Mouse (Mus musculus) myocyte (in vitro differentiated cells): Measurements from ENCODE around the gene Fkbp8. TPM values are rescaled to one million over a fixed set of nuclear protein-coding genes. Genes with fewer than 3 reads are reported as not detected.

ENCODE experiments used
- H3K27me3 ChIP-seq: one replicate; pipeline ENCODE4 v1.6.1; 2011; ENCODE audit not compliant: control insufficient read depth, insufficient read depth, insufficient read length
- H3K36me3 ChIP-seq: one replicate; pipeline ENCODE4 v1.6.1; 2011; ENCODE audit not compliant: control insufficient read depth, insufficient read depth
- H3K4me2 ChIP-seq: one replicate; pipeline ENCODE4 v1.6.1; 2011; ENCODE audit warnings: low read depth, control low read depth
- H3K4me3 ChIP-seq: one replicate; pipeline ENCODE4 v1.5.1; 2011; ENCODE audit warnings: mild to moderate bottlenecking, control low read depth, moderate library complexity
- H3K79me2 ChIP-seq: one replicate; pipeline ENCODE4 v1.6.1; 2011; ENCODE audit not compliant: control insufficient read depth, insufficient read depth
- H3ac ChIP-seq: one replicate; pipeline ENCODE4 v1.6.1; 2011; ENCODE audit not compliant: control insufficient read depth, insufficient read length
- CEBPB ChIP-seq: IDR thresholded peaks from 2 replicates; pipeline ENCODE4 v1.6.1; 2011; ENCODE audit warnings: mild to moderate bottlenecking, moderate library complexity; ENCODE audit not compliant: poor library complexity, insufficient read depth, severe bottlenecking
- E2F4 ChIP-seq: IDR thresholded peaks from one replicate; pipeline ENCODE4 v1.6.1; 2011; ENCODE audit warnings: mild to moderate bottlenecking, control low read depth, moderate library complexity; ENCODE audit not compliant: insufficient read depth
- MAX ChIP-seq: IDR thresholded peaks from one replicate; pipeline ENCODE4 v1.6.1; 2011; ENCODE audit warnings: low read depth, mild to moderate bottlenecking, control low read depth
- MYOD1 ChIP-seq, 3 experiments: IDR thresholded peaks; one replicate each; pipeline ENCODE4 v1.6.1; 2011; ENCODE audit warnings: control low read depth in 2 of 3, low read depth in 2 of 3, mild to moderate bottlenecking in 2 of 3, moderate library complexity in 1 of 3; ENCODE audit not compliant: insufficient read length in 2 of 3, control insufficient read depth in 1 of 3
- MYOG ChIP-seq, 3 experiments: IDR thresholded peaks; one replicate each; pipeline ENCODE4 v1.6.1; 2011; ENCODE audit warnings: control low read depth in 2 of 3, low read depth in 2 of 3, mild to moderate bottlenecking in 2 of 3; ENCODE audit not compliant: insufficient read length in 2 of 3, control insufficient read depth in 1 of 3, insufficient read depth in 1 of 3
- POLR2A ChIP-seq: IDR thresholded peaks from one replicate; pipeline ENCODE4 v1.6.1; 2011; ENCODE audit warnings: low read depth, mild to moderate bottlenecking, control low read depth, moderate library complexity; ENCODE audit not compliant: insufficient read length
- POLR2AphosphoS2 ChIP-seq: IDR thresholded peaks from one replicate; pipeline ENCODE4 v1.6.1; 2011; ENCODE audit warnings: low read depth, control low read depth; ENCODE audit not compliant: insufficient read length
- REST ChIP-seq: IDR thresholded peaks from one replicate; pipeline ENCODE4 v1.6.1; 2011; ENCODE audit warnings: mild to moderate bottlenecking, control low read depth, moderate library complexity; ENCODE audit not compliant: insufficient read depth, insufficient read length
- SRF ChIP-seq: IDR thresholded peaks from one replicate; pipeline ENCODE4 v1.6.1; 2011; ENCODE audit warnings: low read depth; ENCODE audit not compliant: control insufficient read depth, insufficient read length
- TCF12 ChIP-seq: IDR thresholded peaks from one replicate; pipeline ENCODE4 v1.6.1; 2011; ENCODE audit warnings: mild to moderate bottlenecking, control low read depth; ENCODE audit not compliant: poor library complexity, insufficient read depth, severe bottlenecking
- TCF3 ChIP-seq: IDR thresholded peaks from one replicate; pipeline ENCODE4 v1.6.1; 2011; ENCODE audit warnings: low read depth, control low read depth; ENCODE audit not compliant: insufficient read length
- USF1 ChIP-seq: IDR thresholded peaks from one replicate; pipeline ENCODE4 v1.6.1; 2011; ENCODE audit warnings: low read depth, mild to moderate bottlenecking, control low read depth, moderate library complexity
- polyA plus RNA-seq: library from polyadenylated mRNA; unstranded; fragments of >200 nt; fragmentation: generic; extraction: Trizol; gene quantifications from one replicate; pipeline ENCODE4 v1.2.1, GENCODE M21; 2012; ENCODE audit warnings: missing spikeins

The Fkbp8 gene
- polyA plus RNA-seq, 1 experiment, result 329 TPM

GRCm38 (mm10) chr8:70540507-70541071 is 13.1 kb downstream of the Fkbp8 start:
- TF ChIP-seq E2F4 (no peak), POLR2A (no peak), REST (no peak), SRF (no peak), TCF3 (no peak), POLR2AphosphoS2 (no peak), MYOD1 (IDR thresholded peaks at IDR 0.05; ENCODE audit: control insufficient read depth in 1 of 3, insufficient read length in 2 of 3, low read depth in 2 of 3) (no peak), TCF12 (no peak), MAX (no peak), MYOG (IDR thresholded peaks at IDR 0.05; ENCODE audit: control insufficient read depth in 1 of 3, insufficient read depth in 1 of 3, insufficient read length in 2 of 3, low read depth in 2 of 3) (no peak), CEBPB (no peak), USF1 (no peak)
- Histone ChIP-seq H3K79me2 (peaks cover 56% of the 10 kb centered on the region), H3K4me2 (peak overlapping the region; percentile 97), H3ac (peak overlapping the region; percentile 51), H3K4me3 (peak overlapping the region; percentile 91), H3K27me3 (no peaks in the 10 kb centered on the region), H3K36me3 (peaks cover 9% of the 10 kb centered on the region)

DNA sequence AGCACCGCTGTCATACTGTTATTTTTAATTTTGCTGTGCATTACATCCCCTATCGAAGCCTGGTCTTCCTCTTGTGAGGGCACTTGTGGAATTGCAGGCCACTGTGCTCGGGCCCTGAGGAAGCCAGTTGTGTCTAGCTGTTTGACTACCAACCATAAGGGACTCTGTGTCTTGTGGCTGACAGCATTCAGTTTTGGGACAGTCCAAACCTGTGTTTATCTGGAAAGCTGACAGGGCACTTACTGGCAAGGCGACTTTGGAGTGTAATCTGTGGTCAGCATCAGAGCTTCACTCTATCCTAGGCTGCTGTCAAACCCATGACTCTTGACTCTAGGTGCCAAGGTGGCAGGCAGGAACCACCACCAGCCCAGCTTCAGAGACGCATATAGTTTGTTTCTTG is 13.6 kb downstream of the Fkbp8 start:
- no peak overlapping the region for H3ac ChIP-seq
- no peak for TF ChIP-seq E2F4
- no peak for TF ChIP-seq CEBPB
- no peak for TF ChIP-seq REST
- no peak for TF ChIP-seq MYOD1 (IDR thresholded peaks at IDR 0.05; ENCODE audit: control insufficient read depth in 1 of 3, insufficient read length in 2 of 3, low read depth in 2 of 3)
- TF ChIP-seq SRF, result no peak
- TF ChIP-seq TCF12, result no peak
- TF ChIP-seq MAX, result no peak
- no peak for TF ChIP-seq USF1
- TF ChIP-seq TCF3, result no peak
- no peak for TF ChIP-seq MYOG (IDR thresholded peaks at IDR 0.05; ENCODE audit: control insufficient read depth in 1 of 3, insufficient read depth in 1 of 3, insufficient read length in 2 of 3, low read depth in 2 of 3)
- TF ChIP-seq POLR2A, result no peak
- no peak for TF ChIP-seq POLR2AphosphoS2
- H3K36me3 ChIP-seq, result peaks cover 5% of the 10 kb centered on the region
- peak overlapping the region; percentile 91 for H3K4me3 ChIP-seq
- H3K27me3 ChIP-seq, result no peaks in the 10 kb centered on the region
- peaks cover 61% of the 10 kb centered on the region for H3K79me2 ChIP-seq
- H3K4me2 ChIP-seq, result peak overlapping the region; percentile 97

GRCm38 (mm10) chr8:70544200-70544687 is 16.7 kb downstream of the Fkbp8 start:
- no peak overlapping the region for H3K4me3 ChIP-seq
- H3ac ChIP-seq, result no peak overlapping the region
- H3K4me2 ChIP-seq, result no peak overlapping the region
- peaks cover 91% of the 10 kb centered on the region for H3K79me2 ChIP-seq
- TF ChIP-seq MAX, result no peak
- TF ChIP-seq CEBPB, result no peak
- no peak for TF ChIP-seq POLR2AphosphoS2
- no peak for TF ChIP-seq SRF
- no peaks in the 10 kb centered on the region for H3K27me3 ChIP-seq
- no peaks in the 10 kb centered on the region for H3K36me3 ChIP-seq

DNA sequence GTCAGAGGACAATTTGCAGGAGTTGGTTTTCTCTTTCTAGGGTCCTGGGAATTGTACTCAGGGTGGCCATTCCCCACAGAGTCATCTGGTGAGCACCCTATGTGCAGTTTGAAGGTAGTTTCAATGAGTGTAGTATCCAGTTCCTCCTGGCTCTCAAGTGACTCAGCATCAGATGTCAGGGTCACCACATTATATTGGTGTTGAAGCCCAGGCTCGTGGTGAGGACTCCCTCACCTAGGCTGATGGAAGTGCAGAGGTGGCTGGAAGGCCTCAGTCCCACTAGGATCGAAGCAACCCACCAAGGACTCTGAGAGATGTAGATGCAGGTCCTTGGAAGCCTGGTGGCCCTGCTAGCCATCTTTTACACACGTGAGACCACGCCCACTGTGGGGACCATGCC is 18.9 kb downstream of the Fkbp8 start:
- H3ac ChIP-seq, result no peak overlapping the region
- H3K4me2 ChIP-seq, result no peak overlapping the region
- H3K27me3 ChIP-seq, result no peaks in the 10 kb centered on the region
- TF ChIP-seq POLR2AphosphoS2 (no peak), TCF12 (no peak), REST (no peak), POLR2A (no peak), USF1 (no peak), MAX (no peak), CEBPB (no peak), MYOD1 (IDR thresholded peaks at IDR 0.05; ENCODE audit: control insufficient read depth in 1 of 3, insufficient read length in 2 of 3, low read depth in 2 of 3) (no peak), TCF3 (no peak), MYOG (IDR thresholded peaks at IDR 0.05; ENCODE audit: control insufficient read depth in 1 of 3, insufficient read depth in 1 of 3, insufficient read length in 2 of 3, low read depth in 2 of 3) (no peak), SRF (no peak), E2F4 (no peak)
- peaks cover 92% of the 10 kb centered on the region for H3K79me2 ChIP-seq
- no peaks in the 10 kb centered on the region for H3K36me3 ChIP-seq
- no peak overlapping the region for H3K4me3 ChIP-seq

DNA sequence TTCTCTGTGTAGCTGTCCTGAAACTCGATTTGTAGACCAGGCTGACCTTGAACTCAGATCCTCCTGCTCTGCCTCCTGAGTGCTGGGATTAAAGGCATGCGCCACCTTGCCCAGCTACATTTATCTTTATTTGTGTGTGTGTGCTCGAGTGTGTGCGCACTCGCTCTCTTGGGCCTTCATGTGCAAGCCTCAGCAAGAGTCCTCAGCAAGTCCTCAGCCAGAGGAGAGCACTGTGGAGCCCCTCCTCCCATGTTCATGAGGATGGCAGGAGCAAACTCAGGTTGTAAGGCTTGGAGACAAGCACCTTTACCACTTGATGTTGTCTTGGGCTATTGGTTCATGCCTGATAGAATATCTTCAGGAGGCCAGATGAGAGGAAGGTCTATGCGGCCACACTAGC is 20.2 kb downstream of the Fkbp8 start:
- Histone ChIP-seq H3ac (no peak overlapping the region), H3K4me3 (no peak overlapping the region), H3K4me2 (no peak overlapping the region), H3K79me2 (peaks cover 92% of the 10 kb centered on the region), H3K27me3 (no peaks in the 10 kb centered on the region), H3K36me3 (no peaks in the 10 kb centered on the region)
- TF ChIP-seq TCF12 (no peak), SRF (no peak), TCF3 (no peak), MYOG (IDR thresholded peaks at IDR 0.05; ENCODE audit: control insufficient read depth in 1 of 3, insufficient read depth in 1 of 3, insufficient read length in 2 of 3, low read depth in 2 of 3) (no peak), USF1 (no peak), POLR2A (no peak), REST (no peak), MAX (no peak)
